Mouse (Mus musculus) Patski (cell line): ENCODE measurements around the gene Itga4. TPM values are rescaled to one million over a fixed set of nuclear protein-coding genes. Genes with fewer than 3 reads are reported as not detected.

Experiments
- ATAC-seq: fragments of 100-300 bp; one replicate; pipeline ENCODE4 v1.8.0; 2021
- CTCF ChIA-PET: fragments of 350-600 bp; sonication (Branson Sonifier 250); formaldehyde crosslinking; loops from one replicate; lab custom pipeline; 2022; ENCODE audit warnings: inconsistent platforms; lab: Charles Lee
- POLR2A ChIA-PET: fragments of 350-600 bp; sonication (Branson Sonifier 250); formaldehyde crosslinking; loops from one replicate; lab custom pipeline; 2022; ENCODE audit warnings: antibody characterized with exemption, inconsistent platforms; lab: Charles Lee
- DNase-seq: peaks from one replicate; pipeline ENCODE4 v3.0.0-alpha.2; 2011; ENCODE audit warnings: low read depth, low spot score
- H3K27me3 ChIP-seq: fragments of 371-371 bp; one replicate; pipeline ENCODE4 v1.5.1; 2021
- CTCF ChIP-seq: fragments of 100-300 bp; IDR thresholded peaks from one replicate; pipeline ENCODE4 v1.5.1; 2021
- in situ Hi-C: fragments of 300-500 bp; cut with MboI; formaldehyde crosslinking; loops from 3 replicates; pipeline ENCODE4 v1.11.1; 2018; ENCODE audit warnings: low pct_unique_long_range_greater_than_20kb, mixed read lengths
- polyA plus RNA-seq: library from polyadenylated mRNA; unstranded; gene quantifications from one replicate; pipeline ENCODE4 v1.2.3, GENCODE M21; 2021

The Itga4 gene
- polyA plus RNA-seq, 1 experiment from 2014 or later: 0.04 TPM

DNA sequence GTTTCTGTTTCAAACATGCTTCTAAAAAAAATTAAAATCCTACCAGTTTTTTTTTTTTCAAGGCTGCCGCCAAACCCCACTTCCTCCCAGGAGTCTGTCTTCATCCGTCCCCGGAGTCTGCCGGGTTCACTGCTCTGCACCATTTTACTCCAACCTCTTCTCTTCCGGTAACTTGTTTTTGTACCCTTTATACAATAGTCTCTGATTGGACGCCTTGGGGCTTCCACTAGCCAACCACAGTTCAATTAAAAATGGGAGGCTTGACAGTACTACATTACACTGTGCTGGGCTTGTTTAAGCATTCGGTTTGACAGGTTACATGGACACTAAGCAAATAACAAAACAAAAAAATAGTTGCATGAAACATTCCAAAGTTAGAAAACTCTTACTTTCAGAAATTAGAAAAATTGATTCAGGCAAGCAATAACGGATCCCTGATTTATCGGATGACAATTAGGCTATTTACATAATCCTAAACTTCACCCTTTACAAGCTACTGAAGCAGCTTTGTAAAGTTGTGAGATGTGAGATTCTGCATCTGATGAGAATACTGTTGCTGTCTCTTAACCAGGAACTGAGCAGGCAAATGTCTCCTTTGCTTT lies 115.6 kb downstream of the Itga4 start:
- in situ Hi-C loops: loop anchor here (10.0 to 25.0 kb wide), 3 partner anchors 404 to 1334 kb away; partner anchors contain the start of gene Prdx6b
- DNase-seq: no peak
- TF ChIP-seq CTCF: no peak
- peaks cover 3% of the 10 kb centered on the region for H3K27me3 ChIP-seq
- ChIA-PET CTCF (no interaction called here), POLR2A (no interaction called here)
- ATAC-seq: no peak

DNA sequence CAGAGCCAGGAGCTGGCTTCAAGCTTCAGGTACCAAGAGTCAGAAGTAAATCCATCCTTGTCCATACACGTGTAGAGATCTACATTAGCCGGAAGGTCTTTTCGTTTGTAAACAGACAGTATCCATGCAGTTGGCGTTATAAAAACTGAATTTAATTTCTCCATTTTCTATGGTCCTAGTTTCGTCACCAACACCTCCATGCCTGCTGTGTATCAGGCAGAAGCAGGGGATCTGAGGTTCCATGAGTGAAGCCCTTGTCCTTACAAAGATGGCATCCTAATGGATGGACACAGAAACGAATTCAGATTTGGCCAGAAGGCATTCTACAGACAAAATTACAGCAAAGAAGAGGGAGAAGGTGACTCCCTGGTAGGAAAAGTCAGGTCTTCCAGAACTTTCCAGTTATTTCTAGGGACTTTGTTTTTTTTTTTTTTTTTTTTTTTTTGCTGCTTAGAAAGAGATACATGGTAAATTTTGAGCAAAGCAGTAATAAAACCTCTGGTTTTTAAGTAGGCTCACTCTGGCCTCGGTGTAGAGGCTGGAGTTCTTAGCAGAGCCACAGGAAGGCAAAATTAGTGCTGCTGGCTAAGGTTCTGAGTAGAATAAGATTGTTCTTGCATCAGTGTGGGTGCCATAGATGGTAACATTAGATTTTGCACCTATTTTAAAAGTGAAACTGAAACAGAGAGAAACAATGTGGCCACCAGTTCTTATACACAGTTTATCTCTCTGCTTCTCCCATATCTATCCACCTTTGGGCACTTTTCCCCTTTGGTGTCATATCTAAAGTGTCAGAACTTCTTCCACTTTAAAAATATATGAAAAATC lies 116.3 kb downstream of the Itga4 start:
- H3K27me3 ChIP-seq: peaks cover 3% of the 10 kb centered on the region
- ChIA-PET POLR2A (interaction anchor here (0.6 kb wide), 2 partner anchors 58 to 130 kb away, joined by 3 to 5 read pairs; no protein-coding TSS in a partner anchor), CTCF (interaction anchor here (1.1 to 2.6 kb wide), 7 partner anchors 8 to 412 kb away, joined by 3 to 18 read pairs (median 8); no protein-coding TSS in a partner anchor)
- no peak for ATAC-seq
- no peak for TF ChIP-seq CTCF
- DNase-seq: no peak
- in situ Hi-C loops: loop anchor here (10.0 to 25.0 kb wide), 3 partner anchors 403 to 1334 kb away; partner anchors contain the start of gene Prdx6b

GRCm38 (mm10) chr2:79372154-79372467 lies 116.9 kb downstream of the Itga4 start:
- ChIA-PET POLR2A (interaction anchor here (0.6 kb wide), 2 partner anchors 57 to 129 kb away, joined by 3 to 5 read pairs; no protein-coding TSS in a partner anchor), CTCF (interaction anchor here (1.1 to 2.6 kb wide), 8 partner anchors 8 to 412 kb away, joined by 3 to 18 read pairs (median 7); no protein-coding TSS in a partner anchor)
- peaks cover 3% of the 10 kb centered on the region for H3K27me3 ChIP-seq
- DNase-seq (no peak), ATAC-seq (no peak)
- in situ Hi-C loops: loop anchor here (10.0 to 25.0 kb wide), 3 partner anchors 403 to 1335 kb away; partner anchors contain the start of gene Prdx6b
- no peak for TF ChIP-seq CTCF

GRCm38 (mm10) chr2:79372486-79373200 lies 117.4 kb downstream of the Itga4 start:
- TF ChIP-seq CTCF: peak; percentile 77
- in situ Hi-C loops: loop anchor here (10.0 to 25.0 kb wide), 3 partner anchors 402 to 1335 kb away; partner anchors contain the start of gene Prdx6b
- CTCF ChIA-PET: interaction anchor here (0.6 to 2.6 kb wide), 13 partner anchors 9 to 413 kb away, joined by 3 to 18 read pairs (median 4); no protein-coding TSS in a partner anchor
- DNase-seq (peak; percentile 6), ATAC-seq (peak; percentile 76)
- H3K27me3 ChIP-seq: peaks cover 3% of the 10 kb centered on the region
- POLR2A ChIA-PET: interaction anchor here (0.5 to 0.6 kb wide), 4 partner anchors 47 to 1166 kb away, joined by 3 to 6 read pairs (median 4); no protein-coding TSS in a partner anchor

- H3K27me3 ChIP-seq: peaks cover 22% of the 10 kb centered on the region
- in situ Hi-C loops: loop anchor here (5.0 to 10.0 kb wide), 2 partner anchors 119 to 396 kb away; no protein-coding TSS in a partner anchor
- no peak for TF ChIP-seq CTCF
- ATAC-seq: no peak
- ChIA-PET POLR2A (no interaction called here), CTCF (no interaction called here)
- no peak for DNase-seq
Observed at GRCm38 (mm10) chr2:79378346-79379086, 123.3 kb downstream of the Itga4 start.

DNA sequence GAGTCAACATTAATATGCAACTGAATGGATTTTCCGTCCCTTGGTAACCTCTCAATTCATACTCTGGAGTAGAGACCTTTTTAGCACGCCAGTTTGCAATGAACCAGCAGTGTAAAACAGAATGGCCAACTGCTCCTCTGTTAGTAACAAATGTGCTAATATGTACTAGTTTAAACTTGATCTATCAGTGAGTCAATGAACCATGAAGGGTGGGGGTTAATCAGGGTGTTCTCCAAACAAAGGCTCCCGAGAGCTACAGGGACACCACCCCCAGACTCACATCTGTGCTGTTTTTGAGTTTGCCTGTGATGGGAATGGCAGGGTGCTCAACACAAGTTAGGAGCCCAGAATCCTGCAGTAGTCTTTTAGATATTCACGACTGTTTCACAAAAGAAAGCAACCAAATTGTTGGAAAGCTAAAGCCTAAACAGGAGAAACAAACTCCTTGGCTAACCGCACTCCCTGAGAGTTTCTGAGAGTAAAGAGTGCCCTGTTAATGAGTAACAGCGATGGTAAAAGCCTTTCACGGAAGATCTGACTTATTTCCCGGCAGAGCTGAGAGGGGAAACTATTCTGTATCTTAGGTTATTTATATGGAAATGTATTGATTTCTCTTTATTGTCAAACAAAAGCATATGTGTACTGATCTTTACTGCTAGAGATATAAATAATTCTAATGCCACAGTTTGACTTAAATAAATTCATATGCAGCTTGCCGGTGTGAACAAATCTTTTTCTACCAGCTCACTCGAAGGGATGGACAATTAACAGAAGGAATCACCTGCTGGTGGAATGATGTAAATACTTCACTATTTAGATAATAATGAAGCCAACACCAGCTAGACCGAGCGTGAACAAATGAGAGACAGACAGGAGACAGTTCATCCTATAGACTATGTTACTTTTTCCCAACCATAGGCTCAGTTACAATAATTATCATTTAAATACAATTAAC lies 124.1 kb downstream of the Itga4 start:
- POLR2A ChIA-PET: no interaction called here
- in situ Hi-C loops: loop anchor here (5.0 to 10.0 kb wide), 2 partner anchors 118 to 395 kb away; no protein-coding TSS in a partner anchor
- H3K27me3 ChIP-seq: peaks cover 25% of the 10 kb centered on the region
- DNase-seq (peak; percentile 31), ATAC-seq (peak; percentile 89)
- TF ChIP-seq CTCF: peak; percentile 24
- CTCF ChIA-PET: no interaction called here

Other genes with a start within 250 kb of the Itga4 start
- not detected for gene Neurod1, start 201.3 kb downstream of the Itga4 start, polyA plus RNA-seq
- not detected for gene Cerkl, start 201.4 kb downstream of the Itga4 start, polyA plus RNA-seq